In the genomic region with DNA sequence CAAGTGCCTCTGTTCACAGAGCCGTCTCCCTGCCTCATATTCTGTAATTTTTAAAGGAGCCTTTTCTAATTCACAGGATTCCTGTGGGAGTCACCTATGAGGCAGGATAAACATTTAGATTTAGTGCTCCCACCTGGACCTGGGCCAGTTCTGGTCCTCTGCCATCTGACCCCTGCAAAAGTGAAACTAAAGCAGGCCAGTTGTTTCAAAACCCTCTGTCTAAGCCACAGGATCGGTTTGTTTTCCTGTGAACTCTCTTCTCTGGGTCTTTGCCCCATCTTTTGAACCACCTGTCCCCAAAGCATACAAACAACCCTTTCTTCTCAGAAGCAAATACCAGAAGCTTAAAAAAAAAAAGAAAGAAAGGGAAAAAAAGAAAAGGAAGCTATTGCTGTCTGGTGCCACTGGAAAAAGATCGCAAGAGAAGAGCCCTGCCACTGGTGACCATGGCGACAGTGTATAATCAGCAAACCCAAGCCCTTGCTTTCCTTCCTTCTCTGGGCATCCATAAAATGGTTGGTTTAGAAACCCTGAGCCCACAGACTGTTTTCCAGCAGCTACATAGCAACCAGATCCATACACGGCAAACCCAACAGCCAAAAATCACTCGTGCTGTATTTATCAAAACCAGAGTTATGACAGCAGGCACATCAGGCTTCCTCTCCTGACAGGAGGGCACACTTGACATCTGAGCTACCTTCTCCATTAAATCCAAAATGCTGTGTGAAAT, we compare ENCODE assay signal across 8 mouse cellular contexts. TPM values are rescaled to one million over a fixed set of nuclear protein-coding genes. Genes with fewer than 3 reads are reported as not detected.
A peak's percentile ranks its signal among the peaks of the same experiment; 100 is the strongest.
DNase-seq lines count a peak whose midpoint lies in the region; ATAC-seq and TF ChIP-seq lines count a peak whose summit lies in the region.

No protein-coding gene starts in this region.

- H3K36me3 ChIP-seq in midbrain, embryonic 15.5 days (replicated peaks), result no peaks in the 10 kb centered on the region
- no peaks in the 10 kb centered on the region for H3K36me3 ChIP-seq in midbrain, embryonic 10.5 days
- H3K36me3 ChIP-seq in liver, embryonic 13.5 days, result no peaks in the 10 kb centered on the region

- H3K4me1 ChIP-seq in midbrain, embryonic 15.5 days, result peaks cover 8% of the 10 kb centered on the region; the same call in 1 of the 2 replicates
- peaks cover 3% of the 10 kb centered on the region; the same call in 1 of the 2 replicates for H3K4me1 ChIP-seq in midbrain, embryonic 10.5 days
- 0 out of 2 replicates have a peak, but pooled peaks cover 2% of the 10 kb centered on the region for H3K4me1 ChIP-seq in bone marrow macrophage, adult 2 months (ENCODE audit: control insufficient read depth, insufficient read depth, low read length)
- H3K4me1 ChIP-seq in liver, embryonic 13.5 days (replicated peaks), result peaks cover 12% of the 10 kb centered on the region

- intact Hi-C loops in heart, postnatal 36 days (cut with DNase I), result loop anchor here (2.0 kb wide), 1 partner anchor 33 kb away; no protein-coding TSS in a partner anchor

- H3K9ac ChIP-seq in midbrain, embryonic 15.5 days, result no peak overlapping the region
- H3K9ac ChIP-seq in liver, embryonic 13.5 days, result no peak overlapping the region

- peak; percentile 27; the same call in 1 of the 2 replicates for ATAC-seq in midbrain, embryonic 15.5 days (replicated peaks)
- ATAC-seq in liver, embryonic 13.5 days (ENCODE audit: low read depth), result no peak

- H3K4me2 ChIP-seq in midbrain, embryonic 15.5 days, result no peak overlapping the region
- peak overlapping the region; percentile 46 for H3K4me2 ChIP-seq in liver, embryonic 13.5 days

- peak overlapping the region; percentile 46; the same call in 1 of the 2 replicates for H3K27ac ChIP-seq in midbrain, embryonic 15.5 days
- no peak overlapping the region for H3K27ac ChIP-seq in midbrain, embryonic 10.5 days (replicated peaks)
- H3K27ac ChIP-seq in bone marrow macrophage, adult 2 months (ENCODE audit: insufficient read depth, low read depth, low read length), result no peak overlapping the region
- H3K27ac ChIP-seq in liver, embryonic 13.5 days, result no peak overlapping the region

- DNase-seq in midbrain, embryonic 10.5 days (ENCODE audit: low spot score), result no peak
- peak; percentile 70 to 72 for DNase-seq in heart, postnatal 36 days
- DNase-seq in liver, embryonic 13.5 days, result no peak
- DNase-seq in ovary, postnatal 14 days (ENCODE audit: low spot score), result peak; percentile 81
- DNase-seq in layer of hippocampus, postnatal 36 days, result no peak
- no peak for DNase-seq in right cerebral cortex, adult 2 months (ENCODE audit: low spot score in 2 of 2)

- no peak for TF ChIP-seq CTCF in bone marrow macrophage, adult 2 months (IDR thresholded peaks at IDR 0.05; ENCODE audit: low read depth, low read length)

- WGBS in midbrain, embryonic 15.5 days, result 58% methylated on average over 6 of the region's 6 CpGs
- 79% methylated on average over 6 of the region's 6 CpGs for WGBS in midbrain, embryonic 10.5 days
- 30% methylated on average over 6 of the region's 6 CpGs for WGBS in liver, embryonic 13.5 days (ENCODE audit: insufficient replicate concordance)

- H3K27me3 ChIP-seq in midbrain, embryonic 15.5 days (replicated peaks), result no peaks in the 10 kb centered on the region
- no peaks in the 10 kb centered on the region for H3K27me3 ChIP-seq in midbrain, embryonic 10.5 days (ENCODE audit: low read depth, poor library complexity, severe bottlenecking)
- no peaks in the 10 kb centered on the region for H3K27me3 ChIP-seq in liver, embryonic 13.5 days

- no peak for TF ChIP-seq POLR2A in bone marrow macrophage, adult 2 months (IDR thresholded peaks at IDR 0.05; ENCODE audit: borderline replicate concordance, low read depth, low read length)

- H3K4me3 ChIP-seq in midbrain, embryonic 15.5 days, result no peak overlapping the region
- H3K4me3 ChIP-seq in midbrain, embryonic 10.5 days, result no peak overlapping the region
- peak overlapping the region; percentile 33 for H3K4me3 ChIP-seq in bone marrow macrophage, adult 2 months (ENCODE audit: insufficient read depth, low read length)
- H3K4me3 ChIP-seq in liver, embryonic 13.5 days (replicated peaks), result peak overlapping the region; percentile 12; the same call in 1 of the 2 replicates

- no peaks in the 10 kb centered on the region for H3K9me3 ChIP-seq in midbrain, embryonic 15.5 days
- no peaks in the 10 kb centered on the region for H3K9me3 ChIP-seq in midbrain, embryonic 10.5 days (replicated peaks)
- no peaks in the 10 kb centered on the region for H3K9me3 ChIP-seq in liver, embryonic 13.5 days (replicated peaks)

RNA-seq across cellular contexts. Expression of a gene that starts 10.3 kb away (rescaled TPM):
- polyA plus RNA-seq in midbrain, embryonic 15.5 days (2015; fragmentation: Nextera tagmentation; extraction: Ambion mirVana), result 8.9 and 9.6 TPM in 2 replicates
- polyA plus RNA-seq in midbrain, embryonic 10.5 days (2016; fragmentation: Nextera tagmentation; extraction: Ambion mirVana), result 9.0 and 10.5 TPM in 2 replicates
- polyA plus RNA-seq in bone marrow macrophage, adult 2 months (2012; ENCODE audit: insufficient read depth, insufficient read length, missing spikeins), result not detected in 2 replicates
- 10 to 100 TPM; 13.2 to 15.0 TPM for total RNA-seq in heart, postnatal 36 days (2021)
- polyA plus RNA-seq in liver, embryonic 13.5 days (2015; fragmentation: Nextera tagmentation; extraction: Ambion mirVana), result 1.9 and 2.1 TPM in 2 replicates
- total RNA-seq in layer of hippocampus, postnatal 36 days (2021), result 100 to 1,000 TPM; 107 to 123 TPM

RNA-seq across cellular contexts. Expression of a gene that starts 58.5 kb away (rescaled TPM):
- 0.73 and 0.81 TPM in 2 replicates for polyA plus RNA-seq in midbrain, embryonic 15.5 days (2015; fragmentation: Nextera tagmentation; extraction: Ambion mirVana)
- polyA plus RNA-seq in midbrain, embryonic 10.5 days (2016; fragmentation: Nextera tagmentation; extraction: Ambion mirVana), result 0.09 and 0.12 TPM in 2 replicates
- not detected in 2 replicates for polyA plus RNA-seq in bone marrow macrophage, adult 2 months (2012; ENCODE audit: insufficient read depth, insufficient read length, missing spikeins)
- total RNA-seq in heart, postnatal 36 days (2021), result not detected
- polyA plus RNA-seq in liver, embryonic 13.5 days (2015; fragmentation: Nextera tagmentation; extraction: Ambion mirVana), result 0.15 TPM in 1 of 2 replicates, not detected in the other
- total RNA-seq in layer of hippocampus, postnatal 36 days (2021), result not detected

Comparison
In these comparisons a context has a peak if more than half of its experiments do, and no peak if none do; other contexts are left out.
1. H3K4me3 ChIP-seq: peak in bone marrow macrophage, adult 2 months (single experiment) and liver, embryonic 13.5 days (single experiment); none in midbrain, embryonic 15.5 days (single experiment) and midbrain, embryonic 10.5 days (single experiment).
2. DNase-seq: peak in heart, postnatal 36 days (2 of 2) and ovary, postnatal 14 days (single experiment); none in midbrain, embryonic 10.5 days (single experiment), liver, embryonic 13.5 days (single experiment), layer of hippocampus, postnatal 36 days (0 of 2) and right cerebral cortex, adult 2 months (0 of 2).